Mouse (Mus musculus): Measurements from ENCODE around the gene Gpr152.

GRCm38 (mm10) chr19:4113186-4113805 is 26.3 kb upstream of the Gpr152 start:
- TF ChIP-seq CTCF (IDR thresholded peaks at IDR 0.05; ENCODE audit: low read depth) (no peak), EP300 (optimal IDR thresholded peaks at IDR 0.05) (no peak)
